Mouse (Mus musculus) lung, postnatal 36 days (tissue): ENCODE results near the gene Mgmt.
A peak's percentile ranks its signal among the peaks of the same experiment; 100 is the strongest.

Experiments used
- DNase-seq: peaks from one replicate; pipeline ENCODE4 v3.0.0; 2022; ENCODE audit warnings: mixed read lengths

Mgmt gene

GRCm38 (mm10) chr7:136894106-136894986, at the start of gene Mgmt:
Mgmt (plus strand) TSS chr7:136894614.
- peak; percentile 97 for DNase-seq

- no peak for DNase-seq
These were observed 49.6 kb upstream of the Mgmt start for GRCm38 (mm10) chr7:136844835-136845234.

- DNase-seq: no peak
These were observed 49.1 kb upstream of the Mgmt start for GRCm38 (mm10) chr7:136845321-136845720.

GRCm38 (mm10) chr7:136846086-136846620, 48.3 kb upstream of the Mgmt start:
- no peak for DNase-seq

- no peak for DNase-seq
These were observed 46.8 kb upstream of the Mgmt start for GRCm38 (mm10) chr7:136847601-136848000.

GRCm38 (mm10) chr7:136848761-136849160, 45.7 kb upstream of the Mgmt start:
- no peak for DNase-seq

GRCm38 (mm10) chr7:136849811-136850210, 44.6 kb upstream of the Mgmt start:
- DNase-seq: no peak

- DNase-seq: peak; percentile 14
These were observed 44.1 kb upstream of the Mgmt start for GRCm38 (mm10) chr7:136850339-136850738.

- DNase-seq: no peak
These were observed 42.5 kb upstream of the Mgmt start for GRCm38 (mm10) chr7:136851946-136852345.

- DNase-seq: peak; percentile 48
These were observed 41.7 kb upstream of the Mgmt start for GRCm38 (mm10) chr7:136852721-136853120.

GRCm38 (mm10) chr7:136864677-136865463, 29.5 kb upstream of the Mgmt start:
- no peak for DNase-seq

- DNase-seq: no peak
These were observed 28.5 kb upstream of the Mgmt start for GRCm38 (mm10) chr7:136865876-136866275.

GRCm38 (mm10) chr7:136866535-136866934, 27.9 kb upstream of the Mgmt start:
- no peak for DNase-seq

GRCm38 (mm10) chr7:136871535-136871934, 22.9 kb upstream of the Mgmt start:
- no peak for DNase-seq

GRCm38 (mm10) chr7:136872059-136872458, 22.4 kb upstream of the Mgmt start:
- DNase-seq: no peak

GRCm38 (mm10) chr7:136874396-136874795, 20.0 kb upstream of the Mgmt start:
- DNase-seq: no peak

GRCm38 (mm10) chr7:136880386-136880785, 14.0 kb upstream of the Mgmt start:
- peak; percentile 4 for DNase-seq

GRCm38 (mm10) chr7:136888161-136888560, 6.3 kb upstream of the Mgmt start:
- DNase-seq: no peak

- peak; percentile 18 for DNase-seq
These were observed 942 bp downstream of the Mgmt start for GRCm38 (mm10) chr7:136895356-136895755.

- DNase-seq: no peak
These were observed 1.4 kb downstream of the Mgmt start for GRCm38 (mm10) chr7:136895851-136896250.

GRCm38 (mm10) chr7:136897481-136897880, 3.1 kb downstream of the Mgmt start:
- no peak for DNase-seq

GRCm38 (mm10) chr7:136898005-136898404, 3.6 kb downstream of the Mgmt start:
- no peak for DNase-seq

- peak; percentile 6 for DNase-seq
These were observed 14.3 kb downstream of the Mgmt start for GRCm38 (mm10) chr7:136908616-136909144.
